In the genomic region with DNA sequence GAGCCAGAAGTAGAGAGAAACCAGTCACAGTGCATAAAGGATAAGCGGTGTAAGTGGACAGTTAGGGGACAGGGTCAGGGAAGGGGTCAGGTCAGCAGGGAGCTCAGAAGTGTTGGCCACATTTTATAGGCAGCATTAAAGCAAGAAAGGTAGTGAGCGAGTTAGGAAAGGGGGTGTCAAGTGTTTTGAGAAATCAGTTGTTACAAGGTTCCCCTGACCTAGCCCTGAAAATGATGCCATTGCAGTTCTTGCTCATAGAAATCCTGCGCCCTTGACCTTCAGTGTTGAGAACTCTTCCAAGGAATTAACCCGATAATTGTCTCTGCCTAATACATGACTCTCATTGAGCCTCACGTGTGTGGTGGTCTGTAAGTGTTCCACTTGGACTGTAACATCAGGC, we compare ENCODE assay signal across 29 mouse cellular contexts. TPM values are rescaled to one million over a fixed set of nuclear protein-coding genes. Genes with fewer than 3 reads are reported as not detected.
DNase-seq lines count a peak whose midpoint lies in the region; ATAC-seq and TF ChIP-seq lines count a peak whose summit lies in the region.
"Had no signal": no experiment of that assay in that cellular context is flagged by ENCODE, and none has a peak within 500 bp of the region (broad histone marks: within the 10 kb centered on the region; RNA-seq: fewer than 3 reads in every experiment).

No protein-coding gene starts in this region.

- no peak overlapping the region for H3K4me3 ChIP-seq in hindbrain, postnatal 0 days (ENCODE audit: low read length)
- H3K4me3 ChIP-seq: embryonic facial prominence, embryonic 12.5 days; embryonic facial prominence, embryonic 15.5 days; gastrocnemius, adult 2 months; heart, adult 2 months; heart, embryonic 10.5 days; heart, embryonic 13.5 days; hindbrain, embryonic 12.5 days; hindbrain, embryonic 15.5 days; intestine, embryonic 15.5 days had no signal

- no peak overlapping the region for H3K4me2 ChIP-seq in hindbrain, postnatal 0 days (ENCODE audit: low read depth, low read length)
- H3K4me2 ChIP-seq: embryonic facial prominence, embryonic 12.5 days; embryonic facial prominence, embryonic 15.5 days; heart, embryonic 13.5 days; hindbrain, embryonic 12.5 days; hindbrain, embryonic 15.5 days; intestine, embryonic 15.5 days had no signal

- H3K27ac ChIP-seq in hindbrain, postnatal 0 days: no peak overlapping the region
- H3K27ac ChIP-seq: embryonic facial prominence, embryonic 12.5 days; embryonic facial prominence, embryonic 15.5 days; gastrocnemius, adult 2 months; heart, adult 2 months; heart, embryonic 10.5 days; heart, embryonic 13.5 days; hindbrain, embryonic 12.5 days; hindbrain, embryonic 15.5 days; intestine, embryonic 15.5 days had no signal

- no peak for TF ChIP-seq CTCF in hindbrain, postnatal 0 days (IDR thresholded peaks at IDR 0.05; ENCODE audit: low read depth)

- no peak for ATAC-seq in hindbrain, postnatal 0 days
- ATAC-seq: forebrain, embryonic 14.5 days; forebrain, postnatal 0 days; intestine, embryonic 15.5 days; Patski had no signal

- no peaks in the 10 kb centered on the region for H3K27me3 ChIP-seq in hindbrain, postnatal 0 days (ENCODE audit: insufficient read depth, low read length)
- H3K27me3 ChIP-seq: CH12.LX; embryonic facial prominence, embryonic 12.5 days; embryonic facial prominence, embryonic 15.5 days; heart, embryonic 13.5 days; hindbrain, embryonic 12.5 days; hindbrain, embryonic 15.5 days; intestine, embryonic 15.5 days; Patski had no signal

- WGBS in hindbrain, postnatal 0 days: 86% methylated on average over 5 of the region's 5 CpGs

- DNase-seq in adrenal gland, adult 2 months: peak; percentile 77
- DNase-seq in adrenal gland, postnatal 25 days: no peak
- peak; percentile 61 for DNase-seq in adrenal gland, adult 8-10 months
- peak; percentile 67 for DNase-seq in adrenal gland, postnatal 14 days
- no peak for DNase-seq in kidney, postnatal 36 days
- DNase-seq in hindbrain, postnatal 0 days (ENCODE audit: low spot score): no peak
- DNase-seq: B cell, adult 2 months; cerebellum, adult 11 months; cerebellum, adult 2 months; cerebellum, adult 9-11 months; cerebellum, postnatal 25 days; forebrain, postnatal 0 days; gastrocnemius, adult 2 months; gastrocnemius, postnatal 14 days; heart, adult 2 months; heart, postnatal 14 days; kidney, adult 11 months; kidney, adult 8-10 months had no signal

- no peaks in the 10 kb centered on the region for H3K36me3 ChIP-seq in hindbrain, postnatal 0 days (ENCODE audit: insufficient read depth, low read length)
- H3K36me3 ChIP-seq: embryonic facial prominence, embryonic 12.5 days; embryonic facial prominence, embryonic 15.5 days; heart, embryonic 10.5 days; heart, embryonic 13.5 days; hindbrain, embryonic 12.5 days; hindbrain, embryonic 15.5 days; intestine, embryonic 15.5 days had no signal

- H3K9ac ChIP-seq in hindbrain, postnatal 0 days (replicated peaks; ENCODE audit: low read length): no peak overlapping the region
- H3K9ac ChIP-seq: embryonic facial prominence, embryonic 12.5 days; embryonic facial prominence, embryonic 15.5 days; forebrain, postnatal 0 days; heart, embryonic 13.5 days; hindbrain, embryonic 12.5 days; hindbrain, embryonic 15.5 days; intestine, embryonic 15.5 days had no signal

- no peaks in the 10 kb centered on the region for H3K4me1 ChIP-seq in hindbrain, postnatal 0 days (ENCODE audit: insufficient read depth, low read length)
- H3K4me1 ChIP-seq: embryonic facial prominence, embryonic 12.5 days; embryonic facial prominence, embryonic 15.5 days; heart, embryonic 10.5 days; heart, embryonic 13.5 days; intestine, embryonic 15.5 days had no signal

- H3K9me3 ChIP-seq in hindbrain, postnatal 0 days (ENCODE audit: low read length): no peaks in the 10 kb centered on the region
- H3K9me3 ChIP-seq: embryonic facial prominence, embryonic 12.5 days; embryonic facial prominence, embryonic 15.5 days; G1E; heart, embryonic 10.5 days; heart, embryonic 13.5 days; hindbrain, embryonic 12.5 days; hindbrain, embryonic 15.5 days; intestine, embryonic 15.5 days had no signal

RNA-seq across cellular contexts. Expression of a gene that starts 6.0 kb away (rescaled TPM):
- 100 to 1,000 TPM in 1 of 2 experiments, 10 to 100 TPM in 1; 55.2 to 220 TPM for total RNA-seq in adrenal gland, adult 2 months (2021)
- 26.2 and 55.2 TPM in 2 replicates for polyA plus RNA-seq in adrenal gland, adult 2 months (2012; rRNA removed)
- total RNA-seq in adrenal gland, postnatal 25 days (2021): 119 and 172 TPM in 2 replicates
- 100 to 1,000 TPM in 1 of 4 experiments, 10 to 100 TPM in 3; 66.2 to 126 (median 84.4) TPM for total RNA-seq in adrenal gland, adult 8-10 months (2022)
- 42.6 and 60.6 TPM in 2 replicates for total RNA-seq in adrenal gland, postnatal 14 days (2021)
- total RNA-seq in hindbrain, postnatal 0 days (2014; rRNA removed): 54.6 and 57.0 TPM in 2 replicates
- polyA plus RNA-seq in hindbrain, postnatal 0 days (2015; fragmentation: Nextera tagmentation; extraction: Ambion mirVana): 69.1 and 71.9 TPM in 2 replicates

Comparison
In these comparisons a context has a peak if more than half of its experiments do, and no peak if none do; other contexts are left out.
1. DNase-seq: peak in adrenal gland, adult 2 months (single experiment), adrenal gland, adult 8-10 months (single experiment) and adrenal gland, postnatal 14 days (single experiment); none in adrenal gland, postnatal 25 days (single experiment), kidney, postnatal 36 days (0 of 2) and hindbrain, postnatal 0 days (single experiment).